Mouse (Mus musculus) brain, embryonic 14.5 days (tissue): ENCODE measurements around the gene Anxa11. TPM values are rescaled to one million over a fixed set of nuclear protein-coding genes. Genes with fewer than 3 reads are reported as not detected.
A peak's percentile ranks its signal among the peaks of the same experiment; 100 is the strongest.

Source experiments
- DNase-seq: peaks from one replicate; pipeline ENCODE4 v3.0.0-alpha.2; 2011; ENCODE audit warnings: low read depth
- CTCF ChIP-seq: fragments of 200-500 bp; IDR thresholded peaks from 2 replicates; pipeline ENCODE4 v1.5.1; 2012; ENCODE audit warnings: inconsistent platforms, mild to moderate bottlenecking, moderate library complexity, borderline replicate concordance; ENCODE audit not compliant: insufficient read depth, insufficient read length; ENCODE audit errors: extremely low read depth
- POLR2A ChIP-seq: fragments of 200-500 bp; IDR thresholded peaks from 2 replicates; pipeline ENCODE4 v1.6.1; 2012; ENCODE audit warnings: mild to moderate bottlenecking, inconsistent platforms, borderline replicate concordance; ENCODE audit not compliant: poor library complexity, insufficient read depth, insufficient read length, severe bottlenecking; ENCODE audit errors: extremely low read depth
- polyA plus RNA-seq: library from polyadenylated mRNA; depleted of rRNA; stranded (reverse); fragments of >200 nt; gene quantifications from 2 replicates; pipeline ENCODE4 v1.2.3, GENCODE M21; 2012

Anxa11 gene
- polyA plus RNA-seq, 1 experiment, result 3.4 TPM

- DNase-seq, result no peak
- no peak for TF ChIP-seq POLR2A
- no peak for TF ChIP-seq CTCF
Measured at GRCm38 (mm10) chr14:25814140-25814539, 27.8 kb upstream of the Anxa11 start.

- TF ChIP-seq CTCF (peak; percentile 98), POLR2A (no peak)
- peak; percentile 84 for DNase-seq
Measured at GRCm38 (mm10) chr14:25816416-25816815, 25.5 kb upstream of the Anxa11 start.

- DNase-seq, result no peak
- TF ChIP-seq POLR2A, result no peak
- no peak for TF ChIP-seq CTCF
Measured at GRCm38 (mm10) chr14:25822584-25822983, 19.4 kb upstream of the Anxa11 start.

- no peak for DNase-seq
- TF ChIP-seq CTCF (no peak), POLR2A (no peak)
Measured at GRCm38 (mm10) chr14:25824995-25825394, 17.0 kb upstream of the Anxa11 start.

- no peak for TF ChIP-seq POLR2A
- no peak for TF ChIP-seq CTCF
- DNase-seq, result no peak
Measured at GRCm38 (mm10) chr14:25825880-25826626, 15.9 kb upstream of the Anxa11 start.

GRCm38 (mm10) chr14:25826866-25827265, 15.1 kb upstream of the Anxa11 start:
- no peak for DNase-seq
- no peak for TF ChIP-seq CTCF
- no peak for TF ChIP-seq POLR2A

GRCm38 (mm10) chr14:25831332-25831731, 10.6 kb upstream of the Anxa11 start:
- no peak for TF ChIP-seq CTCF
- no peak for DNase-seq

- no peak for TF ChIP-seq POLR2A
- peak; percentile 88 for TF ChIP-seq CTCF
- DNase-seq, result peak; percentile 77
Measured at GRCm38 (mm10) chr14:25832301-25832700, 9.7 kb upstream of the Anxa11 start.

GRCm38 (mm10) chr14:25838411-25838810, 3.5 kb upstream of the Anxa11 start:
- peak; percentile 39 for DNase-seq
- no peak for TF ChIP-seq POLR2A
- TF ChIP-seq CTCF, result no peak

GRCm38 (mm10) chr14:25839791-25840190, 2.2 kb upstream of the Anxa11 start:
- no peak for TF ChIP-seq CTCF
- TF ChIP-seq POLR2A, result no peak
- no peak for DNase-seq

GRCm38 (mm10) chr14:25840961-25841360, 995 bp upstream of the Anxa11 start:
- no peak for DNase-seq

GRCm38 (mm10) chr14:25841579-25841978, 377 bp upstream of the Anxa11 start:
- TF ChIP-seq POLR2A (no peak), CTCF (no peak)
- no peak for DNase-seq

More at GRCm38 (mm10) chr14:25840961-25841360, 995 bp upstream of the Anxa11 start:
- TF ChIP-seq POLR2A, result no peak
- no peak for TF ChIP-seq CTCF
